ENCODE assay signal across 8 mouse cellular contexts in genomic region chr17:43698997-43699649, GRCm38 (mm10). TPM values are rescaled to one million over a fixed set of nuclear protein-coding genes. Genes with fewer than 3 reads are reported as not detected.
DNase-seq lines count a peak whose midpoint lies in the region; ATAC-seq and TF ChIP-seq lines count a peak whose summit lies in the region.

No protein-coding gene starts in this region.

- no peaks in the 10 kb centered on the region for H3K4me1 ChIP-seq in ES-E14 (ENCODE audit: control insufficient read depth in 2 of 2, insufficient read depth in 2 of 2, low read length in 2 of 2, poor library complexity in 1 of 2)
- H3K4me1 ChIP-seq in bone marrow macrophage, adult 2 months (ENCODE audit: control insufficient read depth, insufficient read depth, low read length): no peaks in the 10 kb centered on the region
- H3K4me1 ChIP-seq in embryonic facial prominence, embryonic 14.5 days (ENCODE audit: control insufficient read depth, insufficient read depth, low read length): no peaks in the 10 kb centered on the region

- peak overlapping the region; percentile 12; the same call in 1 of the 2 replicates for H3K9ac ChIP-seq in ES-E14 (ENCODE audit: insufficient read depth, low read depth, low read length, poor library complexity, severe bottlenecking)
- no peak overlapping the region for H3K9ac ChIP-seq in embryonic facial prominence, embryonic 14.5 days (ENCODE audit: low read depth, low read length)

- TF ChIP-seq CTCF in bone marrow macrophage, adult 2 months (IDR thresholded peaks at IDR 0.05; ENCODE audit: low read depth, low read length): peak; percentile 54; the same call in 1 of the 2 replicates
- TF ChIP-seq CTCF in layer of hippocampus, adult 2 months (conservative IDR thresholded peaks at IDR 0.05): peak; percentile 94

- H3K27ac ChIP-seq in ES-E14 (ENCODE audit: insufficient read depth, low read depth, low read length, poor library complexity, severe bottlenecking): no peak overlapping the region
- no peak overlapping the region for H3K27ac ChIP-seq in bone marrow macrophage, adult 2 months (ENCODE audit: insufficient read depth, low read depth, low read length)
- H3K27ac ChIP-seq in embryonic facial prominence, embryonic 14.5 days (replicated peaks; ENCODE audit: low read depth, low read length): no peak overlapping the region
- H3K27ac ChIP-seq in layer of hippocampus, adult 2 months: no peak overlapping the region

- TF ChIP-seq POLR2A in bone marrow macrophage, adult 2 months (IDR thresholded peaks at IDR 0.05; ENCODE audit: borderline replicate concordance, low read depth, low read length): no peak

- H3K27me3 ChIP-seq in embryonic facial prominence, embryonic 14.5 days (replicated peaks; ENCODE audit: control insufficient read depth, insufficient read depth, low read length): no peaks in the 10 kb centered on the region

- in situ Hi-C loops in ES-E14 (cut with MboI; ENCODE audit: low sequenced_read_pairs in 2 of 2, unreplicated experiment in 2 of 2): no loop called here

- intact Hi-C loops in heart, postnatal 14 days (cut with DNase I): no loop called here

- H3K4me2 ChIP-seq in embryonic facial prominence, embryonic 14.5 days (ENCODE audit: low read depth, low read length): no peak overlapping the region

- H3K36me3 ChIP-seq in ES-E14 (ENCODE audit: control insufficient read depth, insufficient read depth, low read length, poor library complexity, severe bottlenecking): no peaks in the 10 kb centered on the region
- H3K36me3 ChIP-seq in embryonic facial prominence, embryonic 14.5 days (ENCODE audit: control insufficient read depth, insufficient read depth, low read length): 0 out of 2 replicates have a peak, but pooled peaks cover 3% of the 10 kb centered on the region

- ATAC-seq in embryonic facial prominence, embryonic 14.5 days (ENCODE audit: low read depth): peak; percentile 44; the same call in 1 of the 2 replicates
- ATAC-seq in megakaryocyte, adult 5-6 weeks (ENCODE audit: poor library complexity, severe bottlenecking): peak; percentile 67

- WGBS in embryonic facial prominence, embryonic 14.5 days: 40% methylated on average over 14 of the region's 14 CpGs

- H3K4me3 ChIP-seq in ES-E14 (ENCODE audit: insufficient read depth in 1 of 2, low read depth in 1 of 2, low read length in 2 of 2, poor library complexity in 1 of 2, severe bottlenecking in 1 of 2): no peak overlapping the region
- no peak overlapping the region for H3K4me3 ChIP-seq in bone marrow macrophage, adult 2 months (ENCODE audit: insufficient read depth, low read length)
- H3K4me3 ChIP-seq in embryonic facial prominence, embryonic 14.5 days (ENCODE audit: low read depth, low read length): no peak overlapping the region
- H3K4me3 ChIP-seq in layer of hippocampus, adult 2 months: no peak overlapping the region

- no peaks in the 10 kb centered on the region for H3K9me3 ChIP-seq in ES-E14 (ENCODE audit: control insufficient read depth, insufficient read depth, low read depth, low read length)
- H3K9me3 ChIP-seq in embryonic facial prominence, embryonic 14.5 days (ENCODE audit: control insufficient read depth, low read length): no peaks in the 10 kb centered on the region

- DNase-seq in ES-E14 (ENCODE audit: low read depth, low spot score): peak; percentile 79
- DNase-seq in embryonic facial prominence, embryonic 14.5 days (ENCODE audit: low spot score): peak; percentile 70
- peak; percentile 78 to 85 for DNase-seq in heart, postnatal 14 days
- DNase-seq in layer of hippocampus, adult 2 months (ENCODE audit: low spot score in 2 of 2): peak; percentile 50 to 86
- peak; percentile 77 for DNase-seq in right cerebral cortex, postnatal 14 days
- DNase-seq in urinary bladder, postnatal 25 days (ENCODE audit: low spot score): peak; percentile 72

TF ChIP-seq in ES-E14, 5 proteins besides CTCF, POLR2A, EP300 and RAD21:
- TF ChIP-seq ZC3H11A (IDR thresholded peaks at IDR 0.05; ENCODE audit: borderline replicate concordance, low read depth, low read length): peak; percentile 76
- TF ChIP-seq ZNF384 (IDR thresholded peaks at IDR 0.05; ENCODE audit: low read depth, low read length): no peak

RNA-seq across cellular contexts. Expression of gene Cyp39a1, which starts 31.9 kb away (rescaled TPM):
- 1.6 and 1.8 TPM in 2 replicates for total RNA-seq in ES-E14 (2012; rRNA removed)
- polyA plus RNA-seq in bone marrow macrophage, adult 2 months (2012; ENCODE audit: insufficient read depth, insufficient read length, missing spikeins): 1.3 and 1.8 TPM in 2 replicates
- 19.6 and 23.3 TPM in 2 replicates for polyA plus RNA-seq in embryonic facial prominence, embryonic 14.5 days (2014; fragmentation: Nextera tagmentation; extraction: Ambion mirVana)
- total RNA-seq in heart, postnatal 14 days (2021): 1 to 10 TPM; 6.2 to 6.5 TPM
- 1 to 10 TPM in 1 of 2 experiments, under 1 TPM in 1; 0.79 to 1.1 TPM for total RNA-seq in layer of hippocampus, adult 2 months (2021)
- total RNA-seq in megakaryocyte, adult 5-6 weeks (2015): 9.0 and 10.1 TPM in 2 replicates
- 11.1 and 15.2 TPM in 2 replicates for total RNA-seq in megakaryocyte, adult 5-6 weeks (2017)

RNA-seq across cellular contexts. Expression of gene Slc25a27, which starts 32.1 kb away (rescaled TPM):
- total RNA-seq in ES-E14 (2012; rRNA removed): 5.5 and 6.7 TPM in 2 replicates
- polyA plus RNA-seq in bone marrow macrophage, adult 2 months (2012; ENCODE audit: insufficient read depth, insufficient read length, missing spikeins): 6.5 and 6.6 TPM in 2 replicates
- polyA plus RNA-seq in embryonic facial prominence, embryonic 14.5 days (2014; fragmentation: Nextera tagmentation; extraction: Ambion mirVana): 14.8 and 18.1 TPM in 2 replicates
- 1 to 10 TPM; 3.6 to 4.8 TPM for total RNA-seq in heart, postnatal 14 days (2021)
- 10 to 100 TPM; 38.0 to 42.9 TPM for total RNA-seq in layer of hippocampus, adult 2 months (2021)
- total RNA-seq in megakaryocyte, adult 5-6 weeks (2015): 1.6 and 2.1 TPM in 2 replicates
- 2.0 and 2.2 TPM in 2 replicates for total RNA-seq in megakaryocyte, adult 5-6 weeks (2017)
